Mouse (Mus musculus): Measurements from ENCODE around the gene Ksr1.

DNA sequence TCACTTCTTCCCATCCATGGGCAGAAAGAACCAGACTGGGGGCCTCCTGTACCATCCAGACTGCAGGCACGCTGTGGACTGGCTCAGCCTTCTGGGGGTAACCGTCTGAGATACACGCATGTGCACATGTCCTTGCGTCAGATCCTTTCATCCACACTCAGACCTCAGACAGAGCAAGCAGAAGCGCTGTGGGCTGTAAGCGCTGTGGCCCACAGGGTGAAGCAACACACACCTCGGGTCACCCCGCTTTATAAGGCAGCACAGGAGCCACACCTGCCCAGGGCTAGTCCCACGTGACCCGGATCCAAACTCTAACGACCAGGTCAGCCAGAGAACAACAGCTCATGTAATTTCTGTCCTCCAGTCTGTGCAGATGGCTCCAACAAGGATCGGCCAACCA, 59.4 kb downstream of the Ksr1 start:
- TF ChIP-seq CTCF (IDR thresholded peaks at IDR 0.05; ENCODE audit: low read depth) (no peak), EP300 (IDR thresholded peaks at IDR 0.05; ENCODE audit: low read depth) (no peak)

Measured in liver, embryonic 14.5 days (tissue).